Mouse (Mus musculus): ENCODE results near the gene Rrnad1. TPM values are rescaled to one million over a fixed set of nuclear protein-coding genes. Genes with fewer than 3 reads are reported as not detected.

Gene Rrnad1
- total RNA-seq (2023), result 28.2 to 36.3 TPM (median 31.4 TPM) in 4 replicates

DNA sequence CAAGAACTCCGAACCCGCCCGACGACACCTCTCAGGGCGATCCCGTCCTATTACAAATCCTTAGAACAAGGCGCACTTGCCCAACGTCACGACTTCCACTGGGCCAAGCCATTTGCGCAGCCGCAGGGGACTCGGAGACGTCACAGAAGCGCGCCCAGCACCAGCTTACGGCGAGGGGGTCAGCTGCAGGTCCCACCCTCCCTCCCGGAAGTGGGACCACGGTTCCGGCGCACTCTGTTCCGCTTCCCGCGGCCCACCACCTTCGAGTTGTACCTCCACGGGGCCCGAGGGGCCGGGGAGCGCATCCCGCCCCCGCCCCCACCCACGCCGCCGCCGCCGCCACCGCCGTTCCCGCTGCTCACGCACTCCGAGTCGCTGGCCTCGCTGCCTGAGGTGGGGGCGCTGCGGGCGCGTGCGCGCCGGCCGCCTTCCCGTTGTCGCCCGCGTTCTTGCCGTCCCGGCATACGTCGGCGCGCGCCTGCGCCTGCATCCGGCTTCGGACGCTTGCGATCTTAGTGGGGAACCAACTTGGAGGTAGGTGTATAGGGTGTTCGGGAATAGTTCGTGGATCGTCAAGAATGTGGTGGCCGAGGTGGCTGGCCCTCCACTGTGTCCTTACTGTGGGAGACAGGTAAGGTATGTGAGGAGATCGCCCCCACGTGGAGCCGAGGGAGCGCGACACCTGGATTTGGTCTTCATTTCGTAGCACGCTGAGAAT, at the start of gene Rrnad1, which contains the start of gene Isg20l2:
Gene Rrnad1, minus strand, starts transcription at position 640 of the 718 bp plus-strand sequence.
Gene Isg20l2, plus strand, starts transcription at position 237 of the 718 bp plus-strand sequence.

DNA sequence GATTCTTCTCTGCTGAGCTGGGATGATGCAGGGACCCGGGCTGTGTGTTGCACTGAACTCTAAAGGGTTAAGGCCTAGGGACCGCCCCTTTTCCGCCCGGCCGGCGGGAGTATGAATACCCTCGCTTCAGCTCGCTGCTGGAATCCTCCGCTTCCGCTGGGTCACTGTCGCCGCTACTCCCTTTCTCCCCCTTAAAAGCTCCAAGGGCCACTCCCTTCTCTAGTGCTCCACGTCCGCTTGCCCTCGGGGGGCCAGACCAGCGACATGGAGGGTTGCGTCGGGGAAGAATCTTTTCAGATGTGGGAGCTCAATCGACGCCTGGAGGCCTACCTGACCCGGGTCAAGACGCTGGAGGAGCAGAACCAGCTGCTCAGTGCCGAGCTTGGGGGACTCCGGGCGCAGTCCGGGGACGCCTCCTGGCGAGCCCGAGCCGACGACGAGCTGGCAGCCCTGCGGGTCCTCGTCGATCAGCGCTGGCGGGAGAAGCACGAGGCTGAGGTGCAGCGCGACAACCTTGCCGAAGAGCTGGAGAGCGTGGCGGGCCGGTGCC, 40.5 kb upstream of the Rrnad1 start, which contains the start of gene Nes:
Gene Nes, plus strand, starts transcription at position 140 of the 550 bp plus-strand sequence.

DNA sequence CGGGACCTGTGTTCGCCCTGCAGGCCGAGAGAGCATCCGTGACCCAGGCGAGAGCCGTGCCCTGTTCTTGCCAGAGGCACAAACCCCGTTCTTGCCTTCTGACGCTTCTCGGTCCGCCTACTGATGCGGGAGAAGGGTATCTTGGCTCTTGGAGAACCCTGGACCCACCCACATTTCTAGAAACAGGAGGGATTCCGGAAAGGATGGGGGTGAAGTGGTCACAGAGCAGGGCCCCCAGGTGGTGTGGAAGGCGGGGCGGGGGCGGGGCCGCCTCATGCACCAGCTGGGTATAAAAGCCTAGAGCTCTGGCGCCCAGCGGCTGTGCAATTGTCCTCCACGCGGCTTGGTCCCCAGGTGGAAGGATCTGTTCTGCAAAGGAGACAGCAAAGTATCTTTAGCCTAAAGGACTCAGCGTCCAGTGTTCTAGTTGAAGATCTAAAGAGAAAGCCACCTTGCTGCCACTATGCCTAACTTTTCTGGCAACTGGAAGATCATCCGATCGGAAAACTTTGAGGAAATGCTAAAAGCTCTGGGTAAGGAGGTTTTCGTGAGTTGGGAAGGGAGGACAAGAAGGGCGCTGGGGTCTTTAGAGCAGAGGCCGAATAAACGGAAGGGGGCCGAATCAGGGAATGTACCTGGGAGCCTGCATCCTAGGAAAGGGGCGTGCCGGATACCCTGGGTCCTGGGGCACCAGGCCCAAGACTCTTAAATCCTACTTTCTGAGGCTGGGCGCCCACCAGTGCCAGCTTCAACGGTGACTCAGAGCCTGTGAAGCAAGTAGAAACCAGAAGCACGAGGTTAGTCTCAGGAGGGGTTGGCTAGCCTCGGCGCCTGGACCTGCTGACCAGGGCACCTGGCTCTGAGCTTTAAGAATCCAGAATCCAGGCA, 18.1 kb upstream of the Rrnad1 start, which contains the start of gene Crabp2:
Gene Crabp2, plus strand, starts transcription at position 289 of the 888 bp plus-strand sequence.

DNA sequence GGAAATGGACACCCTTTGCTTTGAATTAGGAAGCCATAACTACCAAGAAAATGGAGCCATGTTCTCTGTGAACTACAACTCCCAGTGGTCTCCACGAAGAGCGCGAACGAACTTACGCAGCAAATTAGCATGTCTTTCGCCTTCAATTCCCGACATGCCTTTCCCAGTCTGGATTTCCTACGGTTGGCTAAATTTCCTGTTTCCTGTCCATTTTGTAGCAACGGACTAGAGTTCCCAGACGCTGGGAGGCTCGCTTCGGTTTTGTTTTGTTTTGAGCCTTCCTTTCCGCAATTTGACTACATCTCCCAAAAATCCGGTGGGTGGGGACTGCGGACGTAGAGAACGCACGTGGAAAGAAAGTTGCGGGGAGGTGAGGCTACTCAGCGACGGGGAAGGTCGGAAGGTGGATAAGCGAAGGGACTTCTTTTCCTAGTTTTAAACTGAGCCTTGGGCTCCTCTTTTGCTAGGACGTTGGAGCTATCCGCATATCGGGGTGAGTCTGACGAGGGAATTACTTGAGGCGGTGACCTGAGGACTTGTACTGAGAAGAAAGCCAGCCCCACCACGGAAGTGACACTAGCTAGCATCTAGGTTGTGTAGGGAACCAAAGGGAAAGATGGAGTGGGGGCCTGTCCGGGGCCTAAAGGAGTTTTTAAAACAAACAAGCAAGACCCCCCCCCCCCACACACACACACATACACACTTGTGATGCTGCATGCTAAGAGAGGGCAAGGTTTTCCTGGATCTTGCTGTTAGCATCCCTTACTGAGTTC, 11.0 kb downstream of the Rrnad1 start, which contains the start of gene Mrpl24:
Gene Mrpl24, plus strand, starts transcription at position 171 of the 773 bp plus-strand sequence.

DNA sequence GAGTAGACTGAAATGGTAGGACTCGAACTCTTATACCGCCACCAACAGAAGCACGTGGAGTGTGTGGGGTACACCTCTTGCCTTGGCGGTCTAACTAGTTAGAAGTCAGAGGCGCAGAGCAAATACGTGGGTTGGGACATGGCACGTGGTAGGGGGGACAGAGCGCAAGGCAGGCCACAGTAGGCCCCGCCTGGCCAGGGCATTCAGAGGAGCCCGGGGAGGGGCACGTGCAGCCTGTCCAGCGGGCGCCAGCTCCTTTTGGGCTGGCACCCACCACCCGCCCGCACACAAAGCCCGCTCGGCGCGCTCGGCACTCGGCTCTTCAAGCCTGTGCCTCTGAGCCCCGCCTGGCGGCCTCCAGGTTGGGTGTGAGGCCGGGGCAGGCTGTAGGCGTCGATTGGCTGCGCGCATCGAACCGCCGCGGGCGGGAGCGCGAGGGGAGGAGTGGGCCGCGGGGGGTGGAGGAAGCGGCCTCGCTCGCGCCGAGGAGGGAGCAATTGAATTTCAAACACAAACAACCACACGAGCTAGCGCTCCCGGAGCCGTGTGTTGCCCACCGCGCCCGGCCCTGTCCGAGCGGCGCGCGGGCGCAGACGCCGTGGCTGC, 24.5 kb downstream of the Rrnad1 start, which contains the start of gene Hdgf:
Gene Hdgf, plus strand, starts transcription at position 442 of the 606 bp plus-strand sequence.

DNA sequence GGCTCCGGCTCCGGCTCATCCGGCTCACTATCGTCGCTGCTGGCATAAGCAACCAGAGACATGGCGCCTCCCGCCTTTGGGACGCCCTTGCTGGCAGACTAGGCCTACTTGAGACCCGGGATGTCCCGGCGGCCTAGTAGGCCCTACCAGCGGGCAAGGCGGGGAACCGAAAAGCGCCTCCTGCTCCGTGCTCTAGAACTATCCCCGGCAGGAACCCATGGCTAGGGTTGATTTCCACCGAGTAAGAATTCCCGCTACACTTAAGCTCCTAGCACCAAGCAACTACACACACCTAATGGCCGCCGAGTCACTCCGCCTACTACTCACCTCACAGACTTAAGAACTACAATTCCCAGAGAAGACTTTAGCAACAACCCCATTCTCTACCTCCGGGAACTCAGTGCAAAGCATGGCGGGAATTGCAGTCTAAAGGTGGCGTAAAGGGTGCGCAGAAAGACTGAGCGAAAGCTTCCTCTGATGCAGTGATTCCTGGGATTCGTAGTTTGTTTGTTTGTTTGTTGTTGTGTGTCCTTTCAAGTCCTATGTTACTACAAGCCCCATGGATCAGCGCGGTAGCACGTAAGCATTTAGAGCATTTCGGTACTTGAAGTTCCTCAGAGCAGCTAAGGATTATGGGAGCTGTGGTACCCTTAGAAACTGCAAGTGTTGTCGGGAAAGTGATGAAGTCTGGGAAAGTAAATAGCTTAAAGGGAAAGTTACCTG, 45.1 kb downstream of the Rrnad1 start, which contains the start of gene Prcc:
Gene Prcc, minus strand, starts transcription at position 328 of the 723 bp plus-strand sequence.

Other genes starting within 250 kb of the Rrnad1 start
- 0.38 to 0.92 TPM (median 0.46 TPM) in 3 of 4 replicates, not detected in the other for gene Lrrc71, start 182.1 kb downstream of the Rrnad1 start, total RNA-seq (2023)
- gene Ntrk1, start 135.6 kb downstream of the Rrnad1 start, total RNA-seq (2023), result not detected in 4 replicates
- 0.21 to 0.24 TPM in 2 of 4 replicates, not detected in the others for gene Insrr, start 133.8 kb downstream of the Rrnad1 start, total RNA-seq (2023)
- gene Pear1, start 106.4 kb downstream of the Rrnad1 start, total RNA-seq (2023), result 21.5 to 26.1 TPM (median 23.9 TPM) in 4 replicates
- gene Sh2d2a, start 84.0 kb downstream of the Rrnad1 start, total RNA-seq (2023), result 25.2 to 31.8 TPM (median 27.6 TPM) in 4 replicates
- gene Prcc, start 45.1 kb downstream of the Rrnad1 start, total RNA-seq (2023), result 53.9 to 58.5 TPM (median 54.9 TPM) in 4 replicates
- gene Hdgf, start 24.4 kb downstream of the Rrnad1 start, total RNA-seq (2023), result 64.9 to 76.1 TPM (median 71.6 TPM) in 4 replicates
- 124 to 137 TPM (median 134 TPM) in 4 replicates for gene Mrpl24, start 11.2 kb downstream of the Rrnad1 start, total RNA-seq (2023)
- 62.5 to 66.0 TPM (median 64.2 TPM) in 4 replicates for gene Isg20l2, start 403 bp downstream of the Rrnad1 start, total RNA-seq (2023)
- 0.63 to 2.6 TPM (median 1.7 TPM) in 4 replicates for gene Crabp2, start 17.9 kb upstream of the Rrnad1 start, total RNA-seq (2023)
- gene Nes, start 40.4 kb upstream of the Rrnad1 start, total RNA-seq (2023), result not detected in 4 replicates
- gene Bcan, start 69.5 kb upstream of the Rrnad1 start, total RNA-seq (2023), result not detected in 4 replicates
- not detected in 4 replicates for gene Hapln2, start 96.9 kb upstream of the Rrnad1 start, total RNA-seq (2023)
- gene Gpatch4, start 112.4 kb upstream of the Rrnad1 start, total RNA-seq (2023), result 10.8 to 17.6 TPM (median 14.2 TPM) in 4 replicates
- gene Naxe, start 127.8 kb upstream of the Rrnad1 start, total RNA-seq (2023), result 23.2 to 29.5 TPM (median 26.4 TPM) in 4 replicates
- gene Ttc24, start 147.6 kb upstream of the Rrnad1 start, total RNA-seq (2023), result not detected in 4 replicates
- 0.15 to 0.55 TPM (median 0.42 TPM) in 4 replicates for gene Iqgap3, start 151.3 kb upstream of the Rrnad1 start, total RNA-seq (2023)
- gene Mef2d, start 211.7 kb upstream of the Rrnad1 start, total RNA-seq (2023), result 410 to 458 TPM (median 445 TPM) in 4 replicates